Mouse (Mus musculus): ENCODE data around the gene Clic4. TPM values are rescaled to one million over a fixed set of nuclear protein-coding genes. Genes with fewer than 3 reads are reported as not detected.

Gene Clic4
- polyA plus RNA-seq, 2 experiments from 2014 or later, result 7.0 to 8.0 TPM

GRCm38 (mm10) chr4:135179077-135179481, 93.5 kb downstream of the Clic4 start:
- ATAC-seq, result peak; percentile 81

DNA sequence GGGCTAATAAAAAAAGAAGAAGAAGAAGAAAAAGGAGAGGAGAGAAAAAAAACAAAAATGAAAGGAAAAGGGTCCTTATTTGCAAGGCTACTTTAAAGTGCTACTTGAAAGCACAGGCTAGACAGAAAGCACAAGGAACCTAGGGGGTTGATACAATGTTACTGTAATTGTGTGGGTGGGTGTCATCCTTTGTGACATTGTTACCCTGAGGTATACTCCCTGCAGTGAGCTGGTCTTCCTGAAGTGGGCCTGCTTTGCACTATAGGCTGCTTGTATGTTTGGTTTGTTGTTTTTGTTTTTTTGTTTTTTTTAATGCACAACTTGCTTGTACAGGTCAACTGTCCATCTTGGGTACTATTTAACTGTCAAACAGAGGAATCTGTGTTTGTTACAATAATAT, 95.0 kb downstream of the Clic4 start:
- ATAC-seq, result no peak

- no peak for ATAC-seq
Observed at GRCm38 (mm10) chr4:135175406-135176120, 97.1 kb downstream of the Clic4 start.

DNA sequence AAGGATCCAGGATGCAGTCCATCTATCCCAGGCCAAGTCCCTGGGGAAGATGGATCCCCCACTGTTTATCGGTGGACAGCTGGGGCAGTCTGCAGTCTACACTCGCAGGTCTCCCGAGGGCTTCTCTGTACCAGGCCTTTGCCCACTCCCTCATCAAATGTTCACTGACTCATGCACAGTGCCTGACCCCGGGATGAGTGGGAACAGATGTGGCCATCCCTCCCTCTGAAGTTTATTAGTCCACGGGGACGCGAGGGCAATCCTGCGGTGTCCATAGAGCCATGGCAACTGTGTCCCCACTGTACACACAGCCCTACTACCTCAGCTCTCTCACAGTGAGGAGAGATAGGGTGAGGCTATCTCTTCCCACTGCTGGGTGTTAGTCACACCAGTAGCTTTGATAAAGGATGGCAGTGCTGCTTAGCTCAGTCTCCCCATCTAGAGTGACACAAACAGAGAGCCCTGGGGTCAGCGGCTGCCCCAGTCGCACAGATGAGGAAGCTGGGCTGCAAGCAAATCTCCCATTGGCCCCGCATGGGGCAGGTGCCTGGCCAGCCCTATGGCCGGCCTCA, 101.2 kb downstream of the Clic4 start:
- no peak for ATAC-seq

GRCm38 (mm10) chr4:135169501-135169900, 103.1 kb downstream of the Clic4 start:
- no peak for ATAC-seq

GRCm38 (mm10) chr4:135169096-135169495, 103.5 kb downstream of the Clic4 start:
- no peak for ATAC-seq

- no peak for ATAC-seq
Observed at GRCm38 (mm10) chr4:135167816-135168527, 104.6 kb downstream of the Clic4 start.

DNA sequence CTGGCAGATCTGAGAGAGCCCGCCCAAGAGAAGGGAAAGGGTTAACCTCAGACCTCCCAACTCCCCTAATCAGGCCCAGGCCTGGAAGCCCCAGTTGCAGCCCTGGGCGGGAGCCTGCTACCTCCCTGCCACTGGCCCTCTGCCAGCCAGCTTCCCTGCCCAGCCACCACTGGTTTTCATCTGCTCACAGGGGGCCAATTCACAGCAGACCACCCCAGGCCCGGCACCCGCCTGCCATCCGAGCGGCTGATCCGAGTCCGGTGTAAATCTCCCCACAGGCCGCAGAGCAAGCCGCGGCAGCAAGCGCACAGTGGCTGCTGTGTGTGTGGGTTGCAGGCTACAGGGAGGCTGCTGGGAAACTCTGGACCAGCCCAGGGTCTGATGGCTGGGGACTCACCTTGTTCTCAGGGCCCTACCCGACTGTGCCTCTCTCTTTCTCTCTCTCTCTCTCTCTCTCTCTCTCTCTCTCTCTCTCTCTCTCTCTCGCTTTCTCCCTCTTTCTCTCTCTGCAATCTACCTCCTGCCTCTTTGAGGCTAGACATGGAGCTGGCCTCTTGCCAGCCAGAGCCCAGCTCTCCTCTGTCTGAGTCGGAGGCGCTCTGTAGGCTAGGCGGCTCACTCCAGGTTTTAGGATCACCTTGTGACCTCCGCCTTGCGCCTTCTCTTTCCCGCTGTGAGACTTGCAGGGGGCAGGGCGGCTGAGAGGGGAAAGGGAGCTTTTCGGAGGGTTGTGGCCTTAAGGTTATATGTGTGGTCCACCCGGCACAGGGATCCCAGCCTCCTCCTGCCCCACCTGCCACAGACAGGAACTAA, 106.0 kb downstream of the Clic4 start:
- no peak for ATAC-seq

GRCm38 (mm10) chr4:135165761-135166160, 106.9 kb downstream of the Clic4 start:
- ATAC-seq, result no peak

Other genes with a start within 250 kb of the Clic4 start
- gene Runx3, start 152.2 kb downstream of the Clic4 start, polyA plus RNA-seq (2017; shearing (Covaris generic)), result 10 to 100 TPM in 1 of 2 experiments, 1 to 10 TPM in 1; 9.8 to 11.2 TPM
- 100 to 1,000 TPM; 229 to 232 TPM for gene Srrm1, start 80.5 kb upstream of the Clic4 start, polyA plus RNA-seq (2017; shearing (Covaris generic))
- 10 to 100 TPM; 68.5 to 95.2 TPM for gene Ncmap, start 125.4 kb upstream of the Clic4 start, polyA plus RNA-seq (2017; shearing (Covaris generic))
- 10 to 100 TPM; 15.0 to 16.0 TPM for gene Rcan3, start 161.0 kb upstream of the Clic4 start, polyA plus RNA-seq (2017; shearing (Covaris generic))
- gene Stpg1, start 222.0 kb upstream of the Clic4 start, polyA plus RNA-seq (2017; shearing (Covaris generic)), result not detected
- gene Nipal3, start 222.2 kb upstream of the Clic4 start, polyA plus RNA-seq (2017; shearing (Covaris generic)), result 10 to 100 TPM; 11.6 to 15.8 TPM

All from CD4-positive, CD25-positive, alpha-beta regulatory T cell, adult 4 months (primary cell).